Mouse (Mus musculus) layer of hippocampus, postnatal 36 days (tissue): ENCODE measurements at regions not wholly inside any gene's neighbourhood (a gene's known extent, or its start where the extent isn't known, plus 50 kb on each side); places are given as distances from the start of the nearest gene placed in this dataset.
A peak's percentile ranks its signal among the peaks of the same experiment; 100 is the strongest.

Experiments used
- DNase-seq, 2 experiments: peaks; one replicate each; pipeline ENCODE4 v3.0.0; 2022

- DNase-seq: peak; percentile 18 to 20
Observed at GRCm38 (mm10) chr5:116900846-116901245, 215.1 kb downstream of the Suds3 start.

GRCm38 (mm10) chr5:116897391-116897790 lies 218.5 kb downstream of the Suds3 start:
- no peak for DNase-seq

- peak; percentile 78 to 84 for DNase-seq
Observed at GRCm38 (mm10) chr5:116895036-116895783, 220.7 kb downstream of the Suds3 start.

GRCm38 (mm10) chr5:116894575-116894974 lies 221.3 kb downstream of the Suds3 start:
- DNase-seq: no peak

GRCm38 (mm10) chr5:116892877-116893276 lies 223.0 kb downstream of the Suds3 start:
- no peak for DNase-seq

- no peak for DNase-seq
Observed at GRCm38 (mm10) chr5:116889224-116889623, 226.7 kb downstream of the Suds3 start.

GRCm38 (mm10) chr5:116886181-116887136 lies 229.5 kb downstream of the Suds3 start:
- peak; percentile 29 to 33 for DNase-seq

GRCm38 (mm10) chr5:116879761-116880160 lies 236.2 kb downstream of the Suds3 start:
- no peak for DNase-seq

GRCm38 (mm10) chr5:116874941-116875340 lies 241.0 kb downstream of the Suds3 start:
- DNase-seq: no peak

GRCm38 (mm10) chr5:116868115-116868514 lies 247.8 kb downstream of the Suds3 start:
- peak in 1 of 2 experiments; percentile 9 for DNase-seq

- no peak for DNase-seq
Observed at GRCm38 (mm10) chr5:116864275-116864674, 251.6 kb downstream of the Suds3 start.

GRCm38 (mm10) chr5:116852691-116853090 lies 261.1 kb upstream of the Srrm4 start:
- DNase-seq: no peak

GRCm38 (mm10) chr5:116831874-116832273 lies 240.3 kb upstream of the Srrm4 start:
- no peak for DNase-seq

GRCm38 (mm10) chr5:116829771-116830170 lies 238.2 kb upstream of the Srrm4 start:
- DNase-seq: no peak

- no peak for DNase-seq
Observed at GRCm38 (mm10) chr5:116823260-116823659, 231.6 kb upstream of the Srrm4 start.

GRCm38 (mm10) chr5:116822141-116822540 lies 230.5 kb upstream of the Srrm4 start:
- peak in 1 of 2 experiments; percentile 3 for DNase-seq

GRCm38 (mm10) chr5:116809799-116810198 lies 218.2 kb upstream of the Srrm4 start:
- DNase-seq: no peak

GRCm38 (mm10) chr5:116809001-116809759 lies 217.6 kb upstream of the Srrm4 start:
- DNase-seq: peak; percentile 22 to 32

GRCm38 (mm10) chr5:116797460-116797859 lies 205.8 kb upstream of the Srrm4 start:
- DNase-seq: no peak

GRCm38 (mm10) chr5:116795169-116795568 lies 203.6 kb upstream of the Srrm4 start:
- peak in 1 of 2 experiments; percentile 4 for DNase-seq

GRCm38 (mm10) chr5:116790419-116790818 lies 198.8 kb upstream of the Srrm4 start:
- DNase-seq: no peak

- no peak for DNase-seq
Observed at GRCm38 (mm10) chr5:116789859-116790258, 198.2 kb upstream of the Srrm4 start.

GRCm38 (mm10) chr5:116776450-116776849 lies 184.8 kb upstream of the Srrm4 start:
- DNase-seq: no peak
